Mouse (Mus musculus): ENCODE results near the gene Olfr78. TPM values are rescaled to one million over a fixed set of nuclear protein-coding genes. Genes with fewer than 3 reads are reported as not detected.
A peak's percentile ranks its signal among the peaks of the same experiment; 100 is the strongest.

Olfr78 gene
- polyA plus RNA-seq, 1 experiment from 2014 or later: not detected

DNA sequence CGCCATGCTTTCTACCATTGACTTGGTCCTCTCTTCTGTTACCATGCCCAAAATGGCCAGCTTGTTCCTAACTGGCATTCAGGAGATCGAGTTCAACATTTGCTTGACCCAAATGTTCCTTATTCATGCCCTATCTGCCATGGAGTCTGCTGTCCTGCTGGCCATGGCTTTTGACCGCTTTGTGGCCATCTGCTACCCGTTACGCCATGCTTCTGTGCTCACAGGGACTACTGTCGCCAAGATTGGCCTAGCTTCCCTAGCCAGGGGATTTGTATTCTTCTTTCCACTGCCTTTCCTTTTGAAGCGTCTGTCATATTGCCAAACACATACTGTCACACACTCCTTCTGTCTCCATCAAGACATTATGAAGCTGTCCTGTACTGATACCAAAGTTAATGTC lies 60.8 kb downstream of the Olfr78 start:
- Histone ChIP-seq H3K27me3 (ENCODE audit: control insufficient read depth, insufficient read depth, low read length) (no peaks in the 10 kb centered on the region), H3K27ac (replicated peaks; ENCODE audit: low read depth, low read length) (no peak overlapping the region), H3K4me1 (ENCODE audit: control insufficient read depth, insufficient read depth, low read length) (no peaks in the 10 kb centered on the region), H3K4me2 (ENCODE audit: low read length) (no peak overlapping the region), H3K36me3 (ENCODE audit: control insufficient read depth, insufficient read depth, low read length) (no peaks in the 10 kb centered on the region), H3K9ac (replicated peaks; ENCODE audit: low read length) (no peak overlapping the region), H3K9me3 (ENCODE audit: control insufficient read depth, low read length) (no peaks in the 10 kb centered on the region), H3K4me3 (replicated peaks; ENCODE audit: low read depth, low read length) (no peak overlapping the region)
- WGBS: 86% methylated on average over 7 of the region's 7 CpGs
- DNase-seq (no peak), ATAC-seq (ENCODE audit: low FRiP score, low TSS enrichment) (no peak)

GRCm38 (mm10) chr7:102695358-102696125 lies 63.7 kb downstream of the Olfr78 start, which contains the start of gene Olfr557:
Gene Olfr557, plus strand, starts transcription at chr7:102695910.
- Histone ChIP-seq H3K9me3 (ENCODE audit: control insufficient read depth, low read length) (no peaks in the 10 kb centered on the region), H3K36me3 (ENCODE audit: control insufficient read depth, insufficient read depth, low read length) (no peaks in the 10 kb centered on the region), H3K27ac (replicated peaks; ENCODE audit: low read depth, low read length) (no peak within 1 kb of the TSS), H3K9ac (replicated peaks; ENCODE audit: low read length) (no peak within 1 kb of the TSS), H3K4me1 (ENCODE audit: control insufficient read depth, insufficient read depth, low read length) (no peaks in the 10 kb centered on the region), H3K27me3 (ENCODE audit: control insufficient read depth, insufficient read depth, low read length) (no peaks in the 10 kb centered on the region), H3K4me3 (replicated peaks; ENCODE audit: low read depth, low read length) (no peak within 1 kb of the TSS), H3K4me2 (ENCODE audit: low read length) (no peak within 1 kb of the TSS)
- 80% methylated on average over 5 of the region's 5 CpGs for WGBS
- no peak for ATAC-seq (ENCODE audit: low FRiP score, low TSS enrichment)
- peak; percentile 72 for DNase-seq

Other genes starting within 250 kb of the Olfr78 start
- not detected in 2 replicates for gene Olfr547, start 224.7 kb downstream of the Olfr78 start, polyA plus RNA-seq (2014; fragmentation: Nextera tagmentation; extraction: Ambion mirVana)
- not detected in 2 replicates for gene Olfr548-ps1, start 218.6 kb downstream of the Olfr78 start, polyA plus RNA-seq (2014; fragmentation: Nextera tagmentation; extraction: Ambion mirVana)
- not detected in 2 replicates for gene Olfr549, start 209.6 kb downstream of the Olfr78 start, polyA plus RNA-seq (2014; fragmentation: Nextera tagmentation; extraction: Ambion mirVana)
- gene Trim21, start 194.0 kb downstream of the Olfr78 start, polyA plus RNA-seq (2014; fragmentation: Nextera tagmentation; extraction: Ambion mirVana): 0.61 TPM in 1 of 2 replicates, not detected in the other
- not detected in 2 replicates for gene Olfr550, start 188.0 kb downstream of the Olfr78 start, polyA plus RNA-seq (2014; fragmentation: Nextera tagmentation; extraction: Ambion mirVana)
- gene Olfr551, start 167.6 kb downstream of the Olfr78 start, polyA plus RNA-seq (2014; fragmentation: Nextera tagmentation; extraction: Ambion mirVana): not detected in 2 replicates
- gene Olfr552, start 161.7 kb downstream of the Olfr78 start, polyA plus RNA-seq (2014; fragmentation: Nextera tagmentation; extraction: Ambion mirVana): not detected in 2 replicates
- not detected in 2 replicates for gene Olfr553, start 141.3 kb downstream of the Olfr78 start, polyA plus RNA-seq (2014; fragmentation: Nextera tagmentation; extraction: Ambion mirVana)
- gene Olfr554, start 121.0 kb downstream of the Olfr78 start, polyA plus RNA-seq (2014; fragmentation: Nextera tagmentation; extraction: Ambion mirVana): not detected in 2 replicates
- gene Olfr555, start 100.6 kb downstream of the Olfr78 start, polyA plus RNA-seq (2014; fragmentation: Nextera tagmentation; extraction: Ambion mirVana): not detected in 2 replicates
- gene Olfr556, start 94.6 kb downstream of the Olfr78 start, polyA plus RNA-seq (2014; fragmentation: Nextera tagmentation; extraction: Ambion mirVana): not detected in 2 replicates
- 6.5 and 8.1 TPM in 2 replicates for gene Trim68, start 72.1 kb downstream of the Olfr78 start, polyA plus RNA-seq (2014; fragmentation: Nextera tagmentation; extraction: Ambion mirVana)
- not detected in 2 replicates for gene Olfr557, start 63.6 kb downstream of the Olfr78 start, polyA plus RNA-seq (2014; fragmentation: Nextera tagmentation; extraction: Ambion mirVana)
- gene Olfr558, start 57.3 kb downstream of the Olfr78 start, polyA plus RNA-seq (2014; fragmentation: Nextera tagmentation; extraction: Ambion mirVana): not detected in 2 replicates
- not detected in 2 replicates for gene Olfr33, start 40.4 kb downstream of the Olfr78 start, polyA plus RNA-seq (2014; fragmentation: Nextera tagmentation; extraction: Ambion mirVana)
- not detected in 2 replicates for gene Olfr559, start 32.0 kb downstream of the Olfr78 start, polyA plus RNA-seq (2014; fragmentation: Nextera tagmentation; extraction: Ambion mirVana)
- gene Olfr560, start 105 bp downstream of the Olfr78 start, polyA plus RNA-seq (2014; fragmentation: Nextera tagmentation; extraction: Ambion mirVana): not detected in 2 replicates
- not detected in 2 replicates for gene Olfr561, start 11.8 kb upstream of the Olfr78 start, polyA plus RNA-seq (2014; fragmentation: Nextera tagmentation; extraction: Ambion mirVana)
- gene Olfr564, start 44.0 kb upstream of the Olfr78 start, polyA plus RNA-seq (2014; fragmentation: Nextera tagmentation; extraction: Ambion mirVana): not detected in 2 replicates
- not detected in 2 replicates for gene Olfr566, start 99.3 kb upstream of the Olfr78 start, polyA plus RNA-seq (2014; fragmentation: Nextera tagmentation; extraction: Ambion mirVana)
- not detected in 2 replicates for gene Olfr568, start 117.7 kb upstream of the Olfr78 start, polyA plus RNA-seq (2014; fragmentation: Nextera tagmentation; extraction: Ambion mirVana)
- not detected in 2 replicates for gene Olfr569, start 131.4 kb upstream of the Olfr78 start, polyA plus RNA-seq (2014; fragmentation: Nextera tagmentation; extraction: Ambion mirVana)
- not detected in 2 replicates for gene Olfr570, start 135.1 kb upstream of the Olfr78 start, polyA plus RNA-seq (2014; fragmentation: Nextera tagmentation; extraction: Ambion mirVana)
- not detected in 2 replicates for gene Olfr571, start 158.1 kb upstream of the Olfr78 start, polyA plus RNA-seq (2014; fragmentation: Nextera tagmentation; extraction: Ambion mirVana)
- gene Olfr572, start 164.9 kb upstream of the Olfr78 start, polyA plus RNA-seq (2014; fragmentation: Nextera tagmentation; extraction: Ambion mirVana): not detected in 2 replicates
- gene Olfr573-ps1, start 183.1 kb upstream of the Olfr78 start, polyA plus RNA-seq (2014; fragmentation: Nextera tagmentation; extraction: Ambion mirVana): not detected in 2 replicates
- not detected in 2 replicates for gene Olfr574, start 189.0 kb upstream of the Olfr78 start, polyA plus RNA-seq (2014; fragmentation: Nextera tagmentation; extraction: Ambion mirVana)
- not detected in 2 replicates for gene Olfr575, start 199.3 kb upstream of the Olfr78 start, polyA plus RNA-seq (2014; fragmentation: Nextera tagmentation; extraction: Ambion mirVana)
- gene Olfr576, start 203.2 kb upstream of the Olfr78 start, polyA plus RNA-seq (2014; fragmentation: Nextera tagmentation; extraction: Ambion mirVana): not detected in 2 replicates
- gene Olfr577, start 216.5 kb upstream of the Olfr78 start, polyA plus RNA-seq (2014; fragmentation: Nextera tagmentation; extraction: Ambion mirVana): not detected in 2 replicates
- gene Olfr578, start 229.9 kb upstream of the Olfr78 start, polyA plus RNA-seq (2014; fragmentation: Nextera tagmentation; extraction: Ambion mirVana): not detected in 2 replicates